Mouse (Mus musculus) limb, embryonic 13.5 days (tissue): ENCODE data around the gene 4921509C19Rik. TPM values are rescaled to one million over a fixed set of nuclear protein-coding genes. Genes with fewer than 3 reads are reported as not detected.
"Not testable (repeated sequence)": the region's sequence is repeated elsewhere in the genome, so short reads cannot be mapped to it uniquely, and the experiment has no call there.

Source experiments
- ATAC-seq: fragments of 200-750 bp; cut with Nextera tagmentation; 2 replicates; pipeline ENCODE4 v1.8.0; 2017; ENCODE audit warnings: low read depth, moderate number of reproducible peaks, moderate TSS enrichment; ENCODE audit not compliant: low FRiP score
- H3K27ac ChIP-seq: fragments of 300-500 bp; sonication (generic); 2 replicates; pipeline ENCODE4 v1.5.1; 2015; ENCODE audit warnings: inconsistent platforms, mild to moderate bottlenecking, moderate library complexity
- H3K27me3 ChIP-seq: fragments of 300-500 bp; sonication (generic); 2 replicates; pipeline ENCODE4 v1.6.1; 2015; ENCODE audit warnings: mild to moderate bottlenecking, inconsistent platforms
- H3K36me3 ChIP-seq: fragments of 300-500 bp; sonication (generic); 2 replicates; pipeline ENCODE4 v1.6.1; 2015; ENCODE audit warnings: inconsistent platforms, mild to moderate bottlenecking, moderate library complexity
- H3K4me1 ChIP-seq: fragments of 300-500 bp; sonication (generic); 2 replicates; pipeline ENCODE4 v1.6.1; 2015; ENCODE audit warnings: inconsistent platforms
- H3K4me2 ChIP-seq: fragments of 300-500 bp; sonication (generic); replicated peaks from 2 replicates; pipeline ENCODE4 v1.6.1; 2015; ENCODE audit warnings: inconsistent platforms, mild to moderate bottlenecking, moderate library complexity
- H3K4me3 ChIP-seq: fragments of 300-500 bp; sonication (generic); 2 replicates; pipeline ENCODE4 v1.5.1; 2015; ENCODE audit warnings: moderate library complexity, mild to moderate bottlenecking, inconsistent platforms
- H3K9ac ChIP-seq: fragments of 300-500 bp; sonication (generic); 2 replicates; pipeline ENCODE4 v1.6.1; 2015; ENCODE audit warnings: mild to moderate bottlenecking, inconsistent platforms
- H3K9me3 ChIP-seq: fragments of 300-500 bp; sonication (generic); 2 replicates; pipeline ENCODE4 v1.6.1; 2016; ENCODE audit warnings: inconsistent platforms
- WGBS: fragments of 180-500 bp; shearing (Covaris S2); methylation state at CpG from one replicate; pipeline ENCODE4 v1.1.7; 2015; 5-methylcytosine and 5-hydroxymethylcytosine counted together
- polyA plus RNA-seq: library from polyadenylated mRNA; unstranded; fragments of >200 nt; fragmentation: Nextera tagmentation; extraction: Ambion mirVana; gene quantifications from 2 replicates; pipeline ENCODE4 v1.2.1, GENCODE M21; 2015

4921509C19Rik gene
- polyA plus RNA-seq, 1 experiment from 2014 or later: not detected

DNA sequence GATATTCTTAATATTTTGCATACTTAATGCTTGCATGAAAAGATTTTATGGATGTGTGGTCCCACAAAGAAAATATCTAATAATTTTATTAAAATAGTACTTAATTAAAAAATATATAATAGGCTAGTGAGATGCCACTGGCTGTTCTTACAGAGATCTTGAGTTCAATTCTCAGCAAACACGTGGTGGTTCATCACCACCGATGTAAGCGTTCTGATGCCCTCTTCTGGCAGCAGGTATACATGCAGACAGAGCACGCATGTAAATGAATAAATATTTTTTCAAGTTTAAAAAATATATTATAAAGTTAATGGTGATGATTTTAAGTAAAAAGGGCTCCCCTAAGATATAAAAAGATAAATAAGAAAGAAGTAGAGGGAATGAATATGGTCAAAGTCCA, 41.8 kb downstream of the 4921509C19Rik start:
- H3K4me3 ChIP-seq, H3K4me2 ChIP-seq, ATAC-seq, H3K9me3 ChIP-seq, H3K36me3 ChIP-seq, H3K4me1 ChIP-seq, H3K27me3 ChIP-seq, H3K9ac ChIP-seq, H3K27ac ChIP-seq: not testable (repeated sequence)
- WGBS: 49% methylated on average over 4 of the region's 4 CpGs

Other genes starting within 250 kb of the 4921509C19Rik start
- 293 and 302 TPM in 2 replicates for gene Nsfl1c, start 18.0 kb upstream of the 4921509C19Rik start, polyA plus RNA-seq
- 484 and 493 TPM in 2 replicates for gene Fkbp1a, start 66.3 kb upstream of the 4921509C19Rik start, polyA plus RNA-seq
- gene Sdcbp2, start 96.5 kb upstream of the 4921509C19Rik start, polyA plus RNA-seq: 0.76 and 1.5 TPM in 2 replicates
- 0.56 and 0.75 TPM in 2 replicates for gene Snph, start 156.4 kb upstream of the 4921509C19Rik start, polyA plus RNA-seq
- not detected in 2 replicates for gene Rad21l, start 192.4 kb upstream of the 4921509C19Rik start, polyA plus RNA-seq
- 3.4 and 4.2 TPM in 2 replicates for gene Tmem74b, start 225.9 kb upstream of the 4921509C19Rik start, polyA plus RNA-seq